Mouse (Mus musculus) right cerebral cortex, postnatal 25 days (tissue): ENCODE results near the gene Cdca7l.
"Not testable (repeated sequence)": the region's sequence is repeated elsewhere in the genome, so short reads cannot be mapped to it uniquely, and the experiment has no call there.

ENCODE experiments used
- DNase-seq: peaks from one replicate; pipeline ENCODE4 v3.0.0; 2022

The Cdca7l gene

DNA sequence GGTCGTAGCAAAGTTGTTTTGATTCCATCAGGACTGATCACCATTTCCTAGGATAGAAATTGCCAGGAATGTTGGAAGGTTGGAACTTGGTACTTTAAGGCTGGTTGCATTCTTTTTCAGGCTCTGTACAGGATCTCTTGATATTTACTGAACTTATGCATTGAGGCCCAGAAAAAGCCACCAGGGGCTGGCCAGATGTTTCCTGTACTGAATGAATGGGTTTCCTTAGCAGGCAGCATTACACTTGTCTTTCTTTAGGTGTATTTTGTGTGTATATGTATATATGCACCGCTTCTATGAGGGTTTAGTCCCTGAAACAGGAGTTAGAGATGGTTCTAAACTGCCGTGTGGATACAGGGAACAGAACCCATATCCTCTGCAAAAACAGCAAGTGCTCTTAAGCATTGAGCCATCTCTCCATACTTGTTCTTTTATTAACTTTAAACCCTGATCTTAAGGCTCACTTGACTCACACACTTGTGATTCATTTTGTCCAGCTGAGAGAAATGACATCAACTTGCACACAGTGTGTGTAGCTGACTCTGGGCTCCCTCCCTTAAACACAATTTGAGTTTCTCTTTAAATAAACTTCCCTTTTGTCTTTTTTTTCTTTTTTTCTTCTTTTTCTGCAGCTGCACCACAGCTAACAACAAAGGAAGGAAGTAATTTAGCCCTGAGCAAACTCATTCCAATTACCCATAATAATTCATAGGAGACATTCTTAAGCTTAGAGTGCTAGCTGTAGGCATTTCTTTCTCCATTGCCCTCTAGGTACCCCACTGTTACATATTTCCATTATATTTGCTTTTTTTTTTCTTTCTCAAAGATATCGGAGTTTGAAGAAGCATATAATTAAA lies 63.8 kb downstream of the Cdca7l start:
- no peak for DNase-seq

DNA sequence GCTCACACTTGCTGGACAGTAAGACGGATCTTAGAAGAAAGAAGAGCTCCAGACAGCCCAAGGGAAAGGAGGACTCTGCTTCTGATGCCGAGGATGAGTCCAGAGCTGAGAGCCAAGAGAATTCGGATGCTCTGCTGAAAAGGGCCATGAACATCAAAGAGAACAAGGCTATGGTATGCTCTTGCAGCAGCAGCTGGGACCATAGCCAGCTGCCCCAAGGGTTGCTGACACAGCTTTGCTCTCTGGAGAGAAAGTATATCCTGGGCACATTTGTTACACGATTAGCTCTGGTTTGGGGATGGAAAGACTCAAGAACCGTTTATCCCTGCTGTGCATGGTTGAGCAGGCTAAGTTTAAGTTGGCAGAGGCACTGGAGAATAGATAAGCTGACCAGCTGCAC lies 68.2 kb downstream of the Cdca7l start:
- no peak for DNase-seq

DNA sequence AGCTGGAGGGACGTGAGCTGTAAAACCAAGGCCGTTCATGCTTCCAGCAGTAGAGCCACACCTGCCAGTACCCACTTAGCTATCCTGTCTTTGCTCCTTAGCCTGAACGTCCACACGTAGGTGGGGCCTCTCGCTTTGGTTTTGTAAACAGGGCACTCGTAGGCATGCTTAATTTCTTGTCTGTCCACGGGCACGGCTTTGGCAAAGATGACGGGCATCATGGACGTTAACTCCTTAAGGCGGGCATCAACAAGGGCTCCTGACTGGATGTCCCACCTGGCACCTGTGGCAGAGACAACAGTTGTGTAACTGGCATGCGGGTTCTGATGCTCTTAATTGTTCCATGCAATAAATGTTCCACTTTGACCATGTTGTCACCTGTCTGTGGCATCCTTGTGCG lies 74.3 kb downstream of the Cdca7l start:
- no peak for DNase-seq

DNA sequence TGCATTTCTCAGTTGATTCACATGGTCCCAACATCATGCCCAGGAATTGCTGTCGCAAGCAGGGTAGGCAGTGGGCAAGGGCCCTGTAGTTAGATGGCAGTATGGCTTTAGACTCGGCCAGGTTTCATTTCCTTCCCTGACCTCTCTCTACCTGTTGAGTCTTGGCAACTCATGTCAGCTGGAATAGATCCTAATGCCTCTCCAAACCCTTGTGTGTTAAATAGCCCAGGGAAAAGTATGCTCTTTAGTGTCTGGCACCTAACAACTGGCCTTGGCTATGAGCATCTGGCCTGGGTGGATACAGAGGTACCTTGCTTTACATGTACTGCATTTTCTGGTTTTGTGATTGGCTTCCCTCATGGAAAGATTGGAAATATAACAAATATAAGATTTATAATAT lies 80.5 kb downstream of the Cdca7l start:
- no peak for DNase-seq

DNA sequence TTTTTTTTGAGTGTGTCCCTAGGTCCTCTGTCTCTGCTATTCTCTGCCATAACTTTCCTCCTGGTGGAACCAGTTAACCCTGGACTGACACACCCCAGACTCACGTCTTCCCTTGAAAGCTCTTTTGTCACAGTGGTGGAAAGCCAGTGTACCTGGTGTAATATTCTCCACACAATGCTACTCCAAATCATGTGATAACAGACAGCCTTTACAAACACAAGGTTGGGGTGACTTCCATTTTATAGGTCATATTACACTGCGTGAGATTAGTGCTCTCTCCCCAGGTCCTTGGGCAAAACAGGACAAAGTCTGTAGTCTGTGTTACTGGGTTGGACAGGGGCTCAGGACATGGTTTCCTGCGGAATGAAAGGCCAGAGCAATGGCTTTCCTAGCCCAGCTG lies 83.3 kb downstream of the Cdca7l start:
- no peak for DNase-seq

DNA sequence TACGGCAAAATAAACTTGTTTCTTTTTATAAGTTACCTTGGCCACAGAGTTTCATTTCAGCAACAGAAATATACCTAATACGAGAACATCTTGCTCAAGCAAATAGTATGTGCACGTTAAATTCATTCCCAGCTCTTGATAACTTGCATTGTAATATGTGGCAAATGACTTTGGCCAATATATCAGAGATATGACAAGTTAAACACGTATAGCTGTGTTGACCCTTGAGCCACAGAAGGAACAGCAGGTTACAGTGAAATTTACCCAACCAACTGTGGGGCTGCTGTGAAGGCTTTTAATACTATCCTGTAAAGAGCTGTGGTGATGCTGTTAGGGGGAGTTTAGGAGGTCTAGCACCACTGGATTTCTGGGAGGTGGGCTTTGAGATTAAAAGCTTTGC lies 96.7 kb downstream of the Cdca7l start:
- DNase-seq, result not testable (repeated sequence)

DNA sequence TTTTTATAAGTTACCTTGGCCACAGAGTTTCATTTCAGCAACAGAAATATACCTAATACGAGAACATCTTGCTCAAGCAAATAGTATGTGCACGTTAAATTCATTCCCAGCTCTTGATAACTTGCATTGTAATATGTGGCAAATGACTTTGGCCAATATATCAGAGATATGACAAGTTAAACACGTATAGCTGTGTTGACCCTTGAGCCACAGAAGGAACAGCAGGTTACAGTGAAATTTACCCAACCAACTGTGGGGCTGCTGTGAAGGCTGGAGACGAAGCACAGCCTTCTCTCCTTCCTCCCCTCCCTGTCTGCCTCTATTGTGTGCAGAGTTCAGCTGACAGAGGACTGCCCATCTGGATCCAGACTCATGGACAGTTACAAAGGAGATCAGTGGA lies 97.3 kb downstream of the Cdca7l start:
- DNase-seq, result not testable (repeated sequence)

DNA sequence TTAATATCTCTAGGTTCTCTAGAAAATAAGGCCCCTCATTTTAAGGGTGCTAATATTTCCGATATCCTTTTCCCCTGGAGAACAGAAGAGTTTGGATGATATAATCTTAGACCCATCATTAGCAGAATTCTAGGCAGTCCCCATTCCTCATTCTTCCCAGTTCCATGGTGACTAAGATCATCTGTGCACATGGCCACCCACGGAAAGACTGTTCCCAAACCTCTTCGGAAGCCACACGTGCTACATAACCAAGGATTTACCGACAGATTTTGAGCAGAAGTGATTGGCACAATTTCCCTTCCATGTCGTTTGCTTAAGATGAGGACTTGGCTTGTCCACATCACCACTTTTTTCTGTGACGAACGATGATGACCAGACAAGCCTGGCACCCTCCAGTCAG lies 99.6 kb downstream of the Cdca7l start:
- peak; percentile 13 for DNase-seq

DNA sequence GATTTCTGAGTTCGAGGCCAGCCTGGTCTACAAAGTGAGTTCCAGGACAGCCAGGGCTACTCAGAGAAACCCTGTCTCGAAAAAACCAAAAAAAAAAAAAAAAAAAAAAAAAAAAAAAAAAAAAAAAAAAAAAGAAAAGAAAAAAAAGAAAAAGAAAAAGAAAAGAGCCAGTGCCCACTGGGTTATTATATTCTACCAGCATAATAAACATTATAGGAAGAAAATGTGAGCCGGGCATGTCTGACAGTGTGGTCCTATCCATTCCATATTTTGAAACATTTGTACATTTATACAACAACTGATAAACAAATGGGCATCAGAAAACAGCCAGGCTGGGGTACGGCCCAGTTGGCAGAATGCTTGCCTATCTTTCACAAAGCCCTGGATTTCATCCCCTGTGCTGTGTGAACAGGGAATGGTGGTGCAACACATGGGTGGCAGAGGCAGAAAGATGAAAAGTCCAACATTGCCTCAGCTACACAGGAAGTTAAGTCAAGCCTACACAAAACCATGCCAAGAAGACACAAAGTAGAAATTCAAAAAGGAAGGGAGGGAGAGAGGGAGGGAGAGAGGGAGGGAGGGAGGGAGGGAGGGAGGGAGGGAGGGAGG lies 101.2 kb downstream of the Cdca7l start:
- not testable (repeated sequence) for DNase-seq

DNA sequence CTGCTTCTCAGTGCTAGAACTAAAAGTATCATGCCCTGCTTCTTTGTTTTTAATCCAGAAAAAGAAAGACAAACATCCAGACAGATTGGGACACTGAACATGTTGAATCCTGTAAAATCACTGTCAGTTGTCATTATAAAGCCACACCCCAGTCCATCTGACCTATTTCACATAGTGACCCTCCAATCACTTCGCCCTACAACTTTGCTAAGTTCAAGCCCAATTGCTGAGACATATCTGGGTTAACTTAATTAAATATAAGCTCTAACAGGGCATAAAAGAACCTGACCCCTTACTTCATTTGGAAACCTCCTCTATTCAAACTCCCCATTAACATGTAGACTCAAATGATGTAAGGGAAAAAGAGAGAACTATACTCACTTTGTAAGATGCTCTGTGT lies 107.3 kb downstream of the Cdca7l start:
- no peak for DNase-seq

DNA sequence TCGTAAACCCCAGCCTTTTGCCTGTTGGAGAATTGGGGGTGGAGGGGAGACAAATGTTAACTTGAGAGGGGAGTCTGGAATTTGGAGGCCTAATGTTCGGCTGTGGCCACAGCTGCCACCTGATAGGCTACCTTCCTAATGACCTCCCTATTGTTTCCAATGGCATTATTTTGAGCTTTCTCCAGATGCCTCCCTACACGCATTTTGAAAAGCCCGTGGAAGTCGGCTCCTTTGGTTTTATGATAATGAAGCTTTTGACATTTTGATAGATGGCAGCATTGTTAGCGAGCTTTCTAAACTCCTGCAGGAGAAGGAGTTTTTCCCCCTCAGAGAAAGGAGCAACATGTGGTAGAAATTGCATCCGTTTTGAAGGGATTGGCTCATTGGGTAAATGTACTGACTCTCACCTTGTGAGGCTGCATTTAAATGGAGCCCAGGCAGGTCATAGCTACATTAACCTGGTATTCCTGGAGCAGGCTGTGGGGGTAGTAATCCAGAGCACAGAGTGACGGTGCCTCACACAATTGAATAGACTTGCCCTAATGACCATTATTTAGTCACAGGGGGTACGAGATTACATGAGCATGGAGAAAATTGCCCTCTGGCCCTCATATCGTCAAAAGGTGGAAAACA lies 110.6 kb downstream of the Cdca7l start:
- DNase-seq, result no peak

DNA sequence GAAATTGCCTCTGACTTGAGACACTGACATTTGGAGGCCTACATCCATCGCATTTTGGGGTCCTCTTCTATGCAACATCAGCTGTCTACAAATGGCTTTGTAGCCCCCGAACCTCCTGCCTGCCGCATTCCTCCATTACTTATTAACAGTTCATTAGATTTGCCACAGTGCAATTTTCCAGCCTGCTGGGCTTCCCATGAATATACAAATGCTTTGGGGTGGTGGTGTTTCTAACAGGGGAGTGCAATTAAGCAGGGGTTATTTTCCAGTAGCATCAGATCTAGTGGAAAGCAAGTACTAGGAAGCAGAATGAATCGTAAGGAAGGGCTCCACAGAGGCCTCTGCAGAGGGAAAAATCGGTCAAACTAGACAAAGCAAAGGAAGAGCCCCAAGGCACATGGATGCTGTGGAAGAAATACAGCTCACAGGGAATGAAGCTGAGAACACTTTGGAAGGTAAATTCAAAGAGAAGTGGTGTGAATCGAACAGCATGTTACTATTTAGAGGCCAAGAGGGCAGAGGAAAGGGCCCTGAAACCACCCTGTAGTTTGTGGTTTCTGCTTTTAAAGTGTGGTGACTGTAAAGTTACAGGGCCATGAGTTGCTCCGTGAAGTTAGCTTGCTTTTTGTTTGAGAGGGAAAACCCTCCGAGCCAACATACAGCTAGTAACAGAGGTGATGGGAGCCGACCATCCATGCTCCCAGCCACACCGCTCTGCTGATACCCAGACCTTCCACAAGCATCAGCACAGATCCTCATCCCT lies 111.9 kb downstream of the Cdca7l start:
- no peak for DNase-seq
